Mouse (Mus musculus) small intestine, adult 2 months (tissue): ENCODE measurements around the gene Cab39.

Source experiments
- CTCF ChIP-seq: fragments of 200-500 bp; IDR thresholded peaks from 2 replicates; pipeline ENCODE4 v1.5.1; 2012; ENCODE audit warnings: low read depth, mild to moderate bottlenecking, control low read depth, inconsistent platforms, low read length, moderate library complexity, mixed read lengths; ENCODE audit not compliant: insufficient replicate concordance, insufficient read length; ENCODE audit errors: extremely low read depth
- POLR2A ChIP-seq: fragments of 200-500 bp; IDR thresholded peaks from 2 replicates; pipeline ENCODE4 v1.6.1; 2012; ENCODE audit warnings: low read depth, mild to moderate bottlenecking, control low read depth, inconsistent platforms, low read length, moderate library complexity

DNA sequence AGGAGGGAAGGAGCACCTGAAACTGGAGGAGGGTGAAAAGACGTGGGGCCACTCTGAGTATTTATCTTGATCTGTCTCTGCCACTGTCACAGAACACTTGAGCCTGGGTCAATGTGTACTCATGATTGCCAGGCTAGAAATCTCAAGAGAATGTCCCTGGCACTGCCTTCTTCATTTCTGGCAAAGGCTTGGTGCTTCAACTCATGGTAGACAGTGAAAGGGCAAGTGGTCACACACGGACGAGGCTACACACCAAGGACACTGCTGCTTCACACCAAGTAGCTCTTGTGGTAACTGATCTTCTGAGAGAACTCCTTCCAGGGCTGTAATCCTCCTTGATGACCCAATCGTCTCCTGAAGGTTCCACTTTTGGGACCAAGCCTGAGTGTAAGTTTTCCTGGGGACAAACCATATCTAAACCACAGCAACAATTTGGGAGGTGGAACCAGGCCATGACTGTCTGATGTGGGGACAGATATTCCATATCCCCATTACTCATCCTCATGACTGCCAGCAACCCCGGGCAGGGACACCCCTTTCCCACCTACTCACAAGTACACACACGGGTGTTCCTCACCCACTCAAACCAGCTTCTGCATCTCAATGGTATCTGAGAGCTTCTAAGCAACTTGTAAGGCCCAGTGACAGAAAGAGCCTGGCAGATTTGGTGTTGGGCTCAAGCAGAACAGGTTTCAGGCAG is 35.6 kb upstream of the Cab39 start:
- TF ChIP-seq CTCF (no peak), POLR2A (no peak)
